20 mouse cellular contexts compared by ENCODE assay signal in the genomic region with DNA sequence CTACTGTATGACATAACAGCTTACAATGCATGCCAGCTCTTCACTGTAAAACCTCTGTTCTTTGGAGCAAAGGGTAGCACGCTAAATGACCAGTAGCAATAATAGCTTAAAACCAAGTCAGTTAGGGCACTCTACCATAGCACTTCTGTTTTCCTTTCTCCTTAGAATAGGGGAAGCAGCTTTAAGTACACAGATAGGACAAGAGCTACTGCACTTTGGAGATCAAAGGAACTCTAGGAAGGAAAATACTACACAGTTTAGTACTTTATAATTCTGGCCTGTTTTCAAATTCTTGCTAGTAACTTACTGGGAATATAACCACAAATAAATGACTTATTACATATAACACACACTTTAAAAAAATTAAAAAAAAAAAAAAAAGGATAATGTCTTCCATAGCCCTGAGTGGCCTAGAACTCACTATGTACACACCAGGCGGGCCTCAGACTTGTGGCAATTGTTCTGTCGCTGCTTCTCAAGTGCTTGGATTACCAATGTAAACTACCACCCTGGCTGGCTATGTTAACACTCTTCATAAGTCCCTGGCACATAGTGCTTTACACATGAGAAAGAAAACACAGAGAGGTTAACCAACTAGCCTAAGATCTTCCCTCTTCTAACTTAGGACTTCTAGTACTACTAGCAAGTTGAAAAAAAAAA.
"Had no signal": no experiment of that assay in that cellular context is flagged by ENCODE, and none has a peak within 500 bp of the region (broad histone marks: within the 10 kb centered on the region; RNA-seq: fewer than 3 reads in every experiment).

No protein-coding gene starts in this region.

- H3K4me1 ChIP-seq: midbrain, embryonic 12.5 days; midbrain, embryonic 15.5 days; neural tube, embryonic 12.5 days had no signal

- H3K9ac ChIP-seq: liver, embryonic 14.5 days; midbrain, embryonic 12.5 days; midbrain, embryonic 15.5 days; neural tube, embryonic 12.5 days had no signal

- H3K9me3 ChIP-seq: midbrain, embryonic 12.5 days; midbrain, embryonic 15.5 days; neural tube, embryonic 12.5 days had no signal

- ATAC-seq: hindbrain, postnatal 0 days; inflammation-experienced regulatory T-cells, adult 6 months; intestine, embryonic 16.5 days; midbrain, embryonic 15.5 days had no signal

- H3K36me3 ChIP-seq: midbrain, embryonic 12.5 days; midbrain, embryonic 15.5 days; neural tube, embryonic 12.5 days had no signal

- H3K27me3 ChIP-seq: midbrain, embryonic 12.5 days; midbrain, embryonic 15.5 days; neural tube, embryonic 12.5 days had no signal

- H3K27ac ChIP-seq: hindbrain, postnatal 0 days; kidney, postnatal 0 days; layer of hippocampus, adult 2 months; liver, embryonic 14.5 days; macrophage; midbrain, embryonic 12.5 days; midbrain, embryonic 15.5 days; neural tube, embryonic 12.5 days; stomach, postnatal 0 days had no signal

- H3K4me2 ChIP-seq: liver, embryonic 11.5 days; midbrain, embryonic 12.5 days; midbrain, embryonic 15.5 days; neural tube, embryonic 12.5 days had no signal

- DNase-seq: kidney, adult 18-20 months; kidney, adult 9 months; kidney, postnatal 25 days; layer of hippocampus, adult 9-11 months; retina, postnatal 1 day; thymus, adult 2 months; thymus, postnatal 14 days; thymus, postnatal 4 days had no signal

- H3K4me3 ChIP-seq: layer of hippocampus, adult 2 months; midbrain, embryonic 12.5 days; midbrain, embryonic 15.5 days; neural tube, embryonic 12.5 days had no signal
